Mouse (Mus musculus) c-Kit-negative CD71-positive TER-119-positive erythroid progenitor cells, embryonic 14.5 days (primary cell): ENCODE results near the gene Fip1l1.

ENCODE experiments used
- DNase-seq: peaks from one replicate; pipeline ENCODE4 v3.0.0-alpha.2; 2013; ENCODE audit warnings: low read depth, low spot score

The Fip1l1 gene

GRCm38 (mm10) chr5:74613491-74614151 is 78.4 kb downstream of the Fip1l1 start:
- no peak for DNase-seq

- DNase-seq: no peak
Observed at GRCm38 (mm10) chr5:74617816-74618572, 82.7 kb downstream of the Fip1l1 start.

GRCm38 (mm10) chr5:74618573-74619059 is 83.4 kb downstream of the Fip1l1 start:
- DNase-seq: peak; percentile 5

GRCm38 (mm10) chr5:74621691-74622470 is 86.6 kb downstream of the Fip1l1 start:
- DNase-seq: no peak

- DNase-seq: no peak
Observed at GRCm38 (mm10) chr5:74623316-74624000, 88.2 kb downstream of the Fip1l1 start.

GRCm38 (mm10) chr5:74624385-74624784 is 89.1 kb downstream of the Fip1l1 start:
- DNase-seq: no peak

- DNase-seq: no peak
Observed at GRCm38 (mm10) chr5:74628001-74628400, 92.8 kb downstream of the Fip1l1 start.

- no peak for DNase-seq
Observed at GRCm38 (mm10) chr5:74632369-74633114, 97.3 kb downstream of the Fip1l1 start.

- DNase-seq: no peak
Observed at GRCm38 (mm10) chr5:74633453-74633852, 98.2 kb downstream of the Fip1l1 start.

GRCm38 (mm10) chr5:74634391-74634790 is 99.1 kb downstream of the Fip1l1 start:
- DNase-seq: no peak

GRCm38 (mm10) chr5:74639516-74639915 is 104.3 kb downstream of the Fip1l1 start:
- no peak for DNase-seq

GRCm38 (mm10) chr5:74640504-74640903 is 105.3 kb downstream of the Fip1l1 start:
- DNase-seq: no peak

- no peak for DNase-seq
Observed at GRCm38 (mm10) chr5:74641000-74641399, 105.8 kb downstream of the Fip1l1 start.

- DNase-seq: no peak
Observed at GRCm38 (mm10) chr5:74642291-74642690, 107.0 kb downstream of the Fip1l1 start.

- DNase-seq: no peak
Observed at GRCm38 (mm10) chr5:74647584-74647984, 112.3 kb downstream of the Fip1l1 start.

- DNase-seq: no peak
Observed at GRCm38 (mm10) chr5:74648216-74648615, 113.0 kb downstream of the Fip1l1 start.
